Mouse (Mus musculus): Measurements from ENCODE around the gene Atp2b2. TPM values are rescaled to one million over a fixed set of nuclear protein-coding genes. Genes with fewer than 3 reads are reported as not detected.

The Atp2b2 gene
- total RNA-seq, 1 experiment from 2014 or later = not detected

GRCm38 (mm10) chr6:113838493-113838892 lies 203.9 kb downstream of the Atp2b2 start:
- ATAC-seq (ENCODE audit: extremely low read depth, insufficient number of reproducible peaks, low FRiP score, poor library complexity, severe bottlenecking) = no peak

- no peak for ATAC-seq (ENCODE audit: extremely low read depth, insufficient number of reproducible peaks, low FRiP score, poor library complexity, severe bottlenecking)
Observed at GRCm38 (mm10) chr6:113837740-113838139, 204.7 kb downstream of the Atp2b2 start.

GRCm38 (mm10) chr6:113836545-113836944 lies 205.9 kb downstream of the Atp2b2 start:
- no peak for ATAC-seq (ENCODE audit: extremely low read depth, insufficient number of reproducible peaks, low FRiP score, poor library complexity, severe bottlenecking)

- ATAC-seq (ENCODE audit: extremely low read depth, insufficient number of reproducible peaks, low FRiP score, poor library complexity, severe bottlenecking) = no peak
Observed at GRCm38 (mm10) chr6:113830463-113830862, 211.9 kb downstream of the Atp2b2 start.

- no peak for ATAC-seq (ENCODE audit: extremely low read depth, insufficient number of reproducible peaks, low FRiP score, poor library complexity, severe bottlenecking)
Observed at GRCm38 (mm10) chr6:113827309-113827708, 215.1 kb downstream of the Atp2b2 start.

GRCm38 (mm10) chr6:113822417-113822816 lies 220.0 kb downstream of the Atp2b2 start:
- ATAC-seq (ENCODE audit: extremely low read depth, insufficient number of reproducible peaks, low FRiP score, poor library complexity, severe bottlenecking) = no peak

- ATAC-seq (ENCODE audit: extremely low read depth, insufficient number of reproducible peaks, low FRiP score, poor library complexity, severe bottlenecking) = no peak
Observed at GRCm38 (mm10) chr6:113816690-113817089, 225.7 kb downstream of the Atp2b2 start.

GRCm38 (mm10) chr6:113811462-113811861 lies 231.0 kb downstream of the Atp2b2 start:
- no peak for ATAC-seq (ENCODE audit: extremely low read depth, insufficient number of reproducible peaks, low FRiP score, poor library complexity, severe bottlenecking)

GRCm38 (mm10) chr6:113810667-113811066 lies 231.7 kb downstream of the Atp2b2 start:
- ATAC-seq (ENCODE audit: extremely low read depth, insufficient number of reproducible peaks, low FRiP score, poor library complexity, severe bottlenecking) = no peak

GRCm38 (mm10) chr6:113806241-113806640 lies 236.2 kb downstream of the Atp2b2 start:
- ATAC-seq (ENCODE audit: extremely low read depth, insufficient number of reproducible peaks, low FRiP score, poor library complexity, severe bottlenecking) = no peak

- ATAC-seq (ENCODE audit: extremely low read depth, insufficient number of reproducible peaks, low FRiP score, poor library complexity, severe bottlenecking) = no peak
Observed at GRCm38 (mm10) chr6:113801233-113801632, 241.2 kb downstream of the Atp2b2 start.

- no peak for ATAC-seq (ENCODE audit: extremely low read depth, insufficient number of reproducible peaks, low FRiP score, poor library complexity, severe bottlenecking)
Observed at GRCm38 (mm10) chr6:113799915-113800314, 242.5 kb downstream of the Atp2b2 start.

GRCm38 (mm10) chr6:113799349-113799748 lies 243.1 kb downstream of the Atp2b2 start:
- no peak for ATAC-seq (ENCODE audit: extremely low read depth, insufficient number of reproducible peaks, low FRiP score, poor library complexity, severe bottlenecking)

- ATAC-seq (ENCODE audit: extremely low read depth, insufficient number of reproducible peaks, low FRiP score, poor library complexity, severe bottlenecking) = no peak
Observed at GRCm38 (mm10) chr6:113798921-113799320, 243.5 kb downstream of the Atp2b2 start.

- ATAC-seq (ENCODE audit: extremely low read depth, insufficient number of reproducible peaks, low FRiP score, poor library complexity, severe bottlenecking) = no peak
Observed at GRCm38 (mm10) chr6:113795241-113795702, 247.1 kb downstream of the Atp2b2 start.

- no peak for ATAC-seq (ENCODE audit: extremely low read depth, insufficient number of reproducible peaks, low FRiP score, poor library complexity, severe bottlenecking)
Observed at GRCm38 (mm10) chr6:113792368-113792767, 250.0 kb downstream of the Atp2b2 start.

- ATAC-seq (ENCODE audit: extremely low read depth, insufficient number of reproducible peaks, low FRiP score, poor library complexity, severe bottlenecking) = no peak
Observed at GRCm38 (mm10) chr6:113791012-113791411, 251.4 kb downstream of the Atp2b2 start.

- ATAC-seq (ENCODE audit: extremely low read depth, insufficient number of reproducible peaks, low FRiP score, poor library complexity, severe bottlenecking) = no peak
Observed at GRCm38 (mm10) chr6:113787459-113787968, 254.9 kb downstream of the Atp2b2 start.

GRCm38 (mm10) chr6:113785658-113786057 lies 256.8 kb downstream of the Atp2b2 start:
- ATAC-seq (ENCODE audit: extremely low read depth, insufficient number of reproducible peaks, low FRiP score, poor library complexity, severe bottlenecking) = no peak

- ATAC-seq (ENCODE audit: extremely low read depth, insufficient number of reproducible peaks, low FRiP score, poor library complexity, severe bottlenecking) = no peak
Observed at GRCm38 (mm10) chr6:113778229-113778753, 264.1 kb downstream of the Atp2b2 start.

- no peak for ATAC-seq (ENCODE audit: extremely low read depth, insufficient number of reproducible peaks, low FRiP score, poor library complexity, severe bottlenecking)
Observed at GRCm38 (mm10) chr6:113768804-113769203, 273.6 kb downstream of the Atp2b2 start.
